Mouse (Mus musculus) heart, adult 2 months (tissue): ENCODE measurements around the gene Usp21. TPM values are rescaled to one million over a fixed set of nuclear protein-coding genes. Genes with fewer than 3 reads are reported as not detected.
"Not testable (repeated sequence)": the region's sequence is repeated elsewhere in the genome, so short reads cannot be mapped to it uniquely, and the experiment has no call there.

Source experiments
- DNase-seq, 2 experiments: peaks; one replicate each; pipeline ENCODE4 v3.0.0; 2021
- H3K27ac ChIP-seq: fragments of 200-600 bp; 2 replicates; pipeline ENCODE4 v1.8.1; 2022
- H3K27me3 ChIP-seq: fragments of 200-500 bp; 2 replicates; pipeline ENCODE4 v1.6.1; 2012; ENCODE audit warnings: mild to moderate bottlenecking, low read length, inconsistent platforms, mixed read lengths; ENCODE audit not compliant: control insufficient read depth, insufficient read depth
- H3K36me3 ChIP-seq: fragments of 200-500 bp; 2 replicates; pipeline ENCODE4 v1.6.1; 2012; ENCODE audit warnings: low read length, inconsistent platforms; ENCODE audit not compliant: control insufficient read depth, insufficient read depth
- H3K4me1 ChIP-seq: fragments of 200-500 bp; 2 replicates; pipeline ENCODE4 v1.6.1; 2011; ENCODE audit warnings: low read length; ENCODE audit not compliant: control insufficient read depth, insufficient read depth
- H3K4me3 ChIP-seq: fragments of 200-600 bp; 2 replicates; pipeline ENCODE4 v1.8.1; 2022
- H3K79me2 ChIP-seq: fragments of 200-500 bp; replicated peaks from 2 replicates; pipeline ENCODE4 v1.6.1; 2012; ENCODE audit warnings: mild to moderate bottlenecking, inconsistent platforms, low read length, moderate library complexity, mixed read lengths; ENCODE audit not compliant: control insufficient read depth, insufficient read depth
- H3K9ac ChIP-seq: fragments of 200-500 bp; 2 replicates; pipeline ENCODE4 v1.6.1; 2012; ENCODE audit warnings: low read depth, mild to moderate bottlenecking, control low read depth, inconsistent platforms, low read length, mixed read lengths
- CTCF ChIP-seq: fragments of 200-600 bp; IDR thresholded peaks from 2 replicates; pipeline ENCODE4 v1.8.1; 2022; ENCODE audit warnings: antibody characterized with exemption, mild to moderate bottlenecking, moderate library complexity
- EP300 ChIP-seq: fragments of 200-500 bp; IDR thresholded peaks from 2 replicates; pipeline ENCODE4 v1.6.1; 2011; ENCODE audit warnings: low read depth, low read length, control low read depth; ENCODE audit not compliant: insufficient read depth
- POLR2A ChIP-seq: fragments of 200-500 bp; IDR thresholded peaks from 2 replicates; pipeline ENCODE4 v1.6.1; 2011; ENCODE audit warnings: mild to moderate bottlenecking, low read depth, low read length, control low read depth; ENCODE audit not compliant: insufficient read depth
- WGBS: fragments of 180-500 bp; shearing (Covaris S2); methylation state at CpG from one replicate; pipeline ENCODE4 v1.1.7; 2018; 5-methylcytosine and 5-hydroxymethylcytosine counted together
- intact Hi-C: fragments of 180-260 bp; cut with DNase I; formaldehyde crosslinking; loops from one replicate; pipeline ENCODE4 v1.15.1; 2025
- polyA plus RNA-seq: library from polyadenylated mRNA; depleted of rRNA; stranded (reverse); fragments of >200 nt; gene quantifications from 2 replicates; pipeline ENCODE4 v1.2.3, GENCODE M21; 2012
- total RNA-seq, 2 experiments: library from RNA; stranded (reverse); gene quantifications; 2 replicates each; pipeline ENCODE4 v1.2.3; 2021

Gene Usp21
- total and polyA plus RNA-seq, 3 experiments = 19.9 to 31.7 (median 20.1) TPM

- H3K36me3 ChIP-seq, intact Hi-C loops, H3K4me1 ChIP-seq, H3K9ac ChIP-seq, H3K27me3 ChIP-seq, H3K4me3 ChIP-seq, DNase-seq, H3K79me2 ChIP-seq, H3K27ac ChIP-seq: not testable (repeated sequence)
- TF ChIP-seq CTCF = 0 out of 2 replicates have a peak, but pooled peaks have one; percentile 8
- 68% methylated on average over 5 of the region's 5 CpGs for WGBS
Measured at GRCm38 (mm10) chr1:171306157-171306556, 18.4 kb upstream of the Usp21 start.

DNA sequence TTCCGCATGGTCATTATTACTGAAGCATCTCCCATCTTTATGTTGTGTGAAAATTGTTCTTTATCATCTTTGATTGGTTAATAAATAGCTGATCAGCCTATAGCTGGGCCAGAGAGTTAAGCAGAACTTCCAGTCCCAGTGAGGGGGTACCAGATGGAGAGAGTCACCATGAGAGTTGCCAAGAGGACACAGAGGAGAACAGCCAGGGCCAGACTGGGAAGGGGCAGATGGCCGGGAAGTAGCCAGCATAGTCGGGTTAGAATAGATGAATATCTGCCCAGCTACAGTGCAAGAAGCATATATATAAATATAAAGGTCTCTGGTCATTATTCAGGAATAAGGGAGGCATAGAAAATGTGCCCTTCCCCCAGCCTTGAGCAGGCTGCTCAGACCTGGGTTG is 10.4 kb upstream of the Usp21 start:
- H3K27me3 ChIP-seq = no peaks in the 10 kb centered on the region
- no peak overlapping the region for H3K4me3 ChIP-seq
- TF ChIP-seq CTCF = no peak
- no peak for TF ChIP-seq POLR2A
- TF ChIP-seq EP300 = no peak
- H3K27ac ChIP-seq = no peak overlapping the region
- intact Hi-C loops = no loop called here
- 0 out of 2 replicates have a peak, but pooled peaks cover 3% of the 10 kb centered on the region for H3K79me2 ChIP-seq
- peaks cover 2% of the 10 kb centered on the region for H3K4me1 ChIP-seq
- H3K9ac ChIP-seq = no peak overlapping the region
- DNase-seq = no peak
- WGBS = 57% methylated on average over 3 of the region's 3 CpGs
- H3K36me3 ChIP-seq = peaks cover 6% of the 10 kb centered on the region; the same call in 1 of the 2 replicates

DNA sequence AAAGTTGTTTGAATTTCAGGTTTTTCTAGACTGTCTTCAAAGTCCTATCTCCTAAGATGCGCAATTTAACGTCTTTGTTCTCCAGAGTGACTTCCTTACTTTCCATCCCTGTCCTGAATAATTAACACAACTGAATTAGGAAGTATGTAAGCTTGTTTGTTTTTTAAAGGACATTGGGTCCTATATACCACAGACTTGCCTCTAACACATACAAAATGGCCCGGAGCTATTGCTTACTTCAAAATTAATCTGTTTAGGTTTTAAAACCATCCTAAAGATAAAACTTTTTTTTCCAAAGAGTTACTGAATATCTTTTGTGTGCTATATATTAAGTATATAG is 7.2 kb upstream of the Usp21 start:
- no peak for DNase-seq
- Histone ChIP-seq H3K27me3 (no peaks in the 10 kb centered on the region), H3K4me1 (peaks cover 2% of the 10 kb centered on the region), H3K4me3 (peak overlapping the region; percentile 81), H3K79me2 (0 out of 2 replicates have a peak, but pooled peaks cover 3% of the 10 kb centered on the region), H3K9ac (peak overlapping the region; percentile 79; the same call in 1 of the 2 replicates), H3K27ac (peak overlapping the region; percentile 97), H3K36me3 (peaks cover 6% of the 10 kb centered on the region; the same call in 1 of the 2 replicates)
- intact Hi-C loops = loop anchor here (2.0 kb wide), 1 partner anchor 34 kb away; the partner anchor contains the start of gene Dedd
- TF ChIP-seq CTCF (no peak), EP300 (no peak), POLR2A (no peak)
- 8% methylated on average over 3 of the region's 3 CpGs for WGBS

GRCm38 (mm10) chr1:171294298-171295062 is 6.7 kb upstream of the Usp21 start, which contains the start of gene Ufc1:
Ufc1 (minus strand) TSS chr1:171295024.
- WGBS = under 1% methylated on average over 42 of the region's 42 CpGs
- Histone ChIP-seq H3K27me3 (no peaks in the 10 kb centered on the region), H3K4me3 (peak within 1 kb of the TSS; percentile 81), H3K27ac (peak within 1 kb of the TSS; percentile 97), H3K79me2 (0 out of 2 replicates have a peak, but pooled peaks cover 3% of the 10 kb centered on the region), H3K9ac (peak within 1 kb of the TSS; percentile 79), H3K4me1 (peaks cover 2% of the 10 kb centered on the region), H3K36me3 (peaks cover 6% of the 10 kb centered on the region; the same call in 1 of the 2 replicates)
- peak; percentile 76 for TF ChIP-seq EP300
- peak; percentile 60 for TF ChIP-seq POLR2A
- TF ChIP-seq CTCF = peak; percentile 64
- intact Hi-C loops = loop anchor here (2.0 kb wide), 1 partner anchor 34 kb away; the partner anchor contains the start of gene Dedd
- DNase-seq = peak; percentile 89 to 90

- H3K27me3 ChIP-seq = no peaks in the 10 kb centered on the region
- 34% methylated on average over 5 of the region's 5 CpGs for WGBS
- intact Hi-C loops = loop anchor here (2.0 kb wide), 1 partner anchor 35 kb away; the partner anchor contains the start of gene Dedd
Measured at GRCm38 (mm10) chr1:171293906-171294297, 6.1 kb upstream of the Usp21 start.

DNA sequence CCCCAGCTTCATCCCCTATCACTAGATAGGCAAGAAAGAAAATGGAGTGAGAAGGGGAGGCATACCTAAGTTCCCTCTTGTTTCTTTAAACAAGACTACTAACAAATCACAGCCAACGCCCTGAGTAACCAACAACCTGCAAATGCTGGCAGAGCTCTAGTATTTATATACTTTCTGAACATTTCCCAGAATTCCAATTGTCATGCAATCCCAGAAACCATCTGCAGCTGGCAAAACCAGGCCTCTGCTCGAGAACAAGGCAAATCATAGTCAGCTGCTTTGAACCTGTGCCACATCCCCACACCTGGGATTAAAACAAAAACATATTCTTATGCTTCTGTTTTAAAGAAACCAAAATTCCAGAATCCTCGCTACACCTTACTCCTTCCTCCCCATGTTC is 5.6 kb upstream of the Usp21 start:
- Histone ChIP-seq H3K27ac (no peak overlapping the region), H3K79me2 (0 out of 2 replicates have a peak, but pooled peaks cover 3% of the 10 kb centered on the region), H3K36me3 (peaks cover 6% of the 10 kb centered on the region), H3K9ac (no peak overlapping the region), H3K27me3 (no peaks in the 10 kb centered on the region), H3K4me1 (peaks cover 2% of the 10 kb centered on the region), H3K4me3 (no peak overlapping the region; the same call in 1 of the 2 replicates)
- no peak for DNase-seq
- WGBS = 87% methylated on average over 3 of the region's 3 CpGs
- intact Hi-C loops = no loop called here
- TF ChIP-seq POLR2A (no peak), EP300 (no peak), CTCF (no peak)

More at GRCm38 (mm10) chr1:171293906-171294297, 6.1 kb upstream of the Usp21 start:
- Histone ChIP-seq H3K4me1 (peaks cover 2% of the 10 kb centered on the region), H3K4me3 (peak overlapping the region; percentile 81), H3K36me3 (peaks cover 6% of the 10 kb centered on the region; the same call in 1 of the 2 replicates), H3K79me2 (0 out of 2 replicates have a peak, but pooled peaks cover 3% of the 10 kb centered on the region), H3K27ac (peak overlapping the region; percentile 97), H3K9ac (peak overlapping the region; percentile 79)
- no peak for DNase-seq
- TF ChIP-seq EP300 (no peak), POLR2A (no peak), CTCF (no peak)
